30 mouse cellular contexts compared by ENCODE assay signal in the genomic region with DNA sequence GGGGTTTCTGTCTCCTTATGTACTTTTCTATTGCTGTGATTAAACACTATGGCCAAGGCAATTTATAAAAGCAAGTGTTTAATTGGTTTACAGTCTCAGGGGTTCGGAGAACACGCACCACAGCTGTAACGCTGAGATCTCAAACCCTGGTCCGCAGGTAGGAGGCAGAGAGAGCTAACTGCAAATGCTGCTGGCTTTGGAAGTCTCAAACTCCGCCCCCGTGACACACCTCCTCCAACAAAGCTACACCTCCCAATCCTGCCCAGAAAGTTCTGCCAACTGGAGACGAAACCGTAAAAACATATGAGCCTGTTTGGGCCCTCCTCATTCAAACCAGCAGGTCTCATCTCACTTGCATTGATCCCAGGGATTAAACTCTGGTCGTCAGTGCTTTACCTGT. TPM values are rescaled to one million over a fixed set of nuclear protein-coding genes. Genes with fewer than 3 reads are reported as not detected.
DNase-seq lines count a peak whose midpoint lies in the region; TF ChIP-seq lines count a peak whose summit lies in the region.
"Had no signal": no experiment of that assay in that cellular context is flagged by ENCODE, and none has a peak within 500 bp of the region (broad histone marks: within the 10 kb centered on the region; RNA-seq: fewer than 3 reads in every experiment).

No protein-coding gene starts in this region.

- peak; percentile 74 for TF ChIP-seq POLR2A in ES-Bruce4 (IDR thresholded peaks at IDR 0.05; ENCODE audit: insufficient read depth, low read length)

- in situ Hi-C loops in ES-E14 (cut with MboI; ENCODE audit: low sequenced_read_pairs in 2 of 2, unreplicated experiment in 2 of 2): loop anchor here in 1 of 2 experiments (25.0 kb wide), 1 partner anchor 200 kb away; no protein-coding TSS in a partner anchor

- TF ChIP-seq EP300 in ES-Bruce4 (IDR thresholded peaks at IDR 0.05; ENCODE audit: insufficient read depth, low read depth, low read length): 0 out of 2 replicates have a peak, but pooled peaks have one; percentile 25

- H3K4me1 ChIP-seq in E14TG2a.4 (replicated peaks; ENCODE audit: low read depth, low read length) (peaks cover 60% of the 10 kb centered on the region), ES-Bruce4 (ENCODE audit: control insufficient read depth, insufficient read depth, low read length) (no peaks in the 10 kb centered on the region), ES-E14 (ENCODE audit: control insufficient read depth in 2 of 2, insufficient read depth in 2 of 2, low read length in 2 of 2, poor library complexity in 1 of 2) (peaks cover 12% of the 10 kb centered on the region in 2 experiments)
- H3K4me1 ChIP-seq: embryonic facial prominence, embryonic 13.5 days; embryonic facial prominence, embryonic 15.5 days; forebrain, embryonic 10.5 days; forebrain, embryonic 12.5 days had no signal

- H3K9me3 ChIP-seq in E14TG2a.4 (ENCODE audit: low read length): peaks cover 14% of the 10 kb centered on the region
- 0 out of 2 replicates have a peak, but pooled peaks cover 3% of the 10 kb centered on the region for H3K9me3 ChIP-seq in ES-Bruce4 (replicated peaks; ENCODE audit: control insufficient read depth, insufficient read depth, low read length, poor library complexity, severe bottlenecking)
- 0 out of 2 replicates have a peak, but pooled peaks cover 3% of the 10 kb centered on the region for H3K9me3 ChIP-seq in ES-E14 (ENCODE audit: control insufficient read depth, insufficient read depth, low read depth, low read length)
- H3K9me3 ChIP-seq: embryonic facial prominence, embryonic 13.5 days; embryonic facial prominence, embryonic 15.5 days; forebrain, embryonic 10.5 days; forebrain, embryonic 12.5 days had no signal

- H3K4me3 ChIP-seq in E14TG2a.4 (replicated peaks; ENCODE audit: low read length) (peak overlapping the region; percentile 57), ES-Bruce4 (ENCODE audit: low read depth, low read length) (peak overlapping the region; percentile 50), ES-E14 (ENCODE audit: insufficient read depth in 1 of 2, low read depth in 1 of 2, low read length in 2 of 2, poor library complexity in 1 of 2, severe bottlenecking in 1 of 2) (peak overlapping the region; percentile 52 to 54)
- H3K4me3 ChIP-seq: embryonic facial prominence, embryonic 13.5 days; embryonic facial prominence, embryonic 15.5 days; erythroblast, embryonic 14.5 days; forebrain, embryonic 10.5 days; forebrain, embryonic 12.5 days had no signal

- H3K9ac ChIP-seq in ES-Bruce4 (ENCODE audit: low read depth, poor library complexity, severe bottlenecking) (peak overlapping the region; percentile 15; the same call in 1 of the 2 replicates), ES-E14 (ENCODE audit: insufficient read depth, low read depth, low read length, poor library complexity, severe bottlenecking) (peak overlapping the region; percentile 30; the same call in 1 of the 2 replicates)
- H3K9ac ChIP-seq: embryonic facial prominence, embryonic 13.5 days; embryonic facial prominence, embryonic 15.5 days; forebrain, embryonic 12.5 days had no signal

- no peaks in the 10 kb centered on the region for H3K36me3 ChIP-seq in E14TG2a.4 (ENCODE audit: insufficient read depth, low read length)
- no peaks in the 10 kb centered on the region for H3K36me3 ChIP-seq in ES-Bruce4 (ENCODE audit: control insufficient read depth, insufficient read depth, low read length, poor library complexity, severe bottlenecking)
- H3K36me3 ChIP-seq in ES-E14 (ENCODE audit: control insufficient read depth, insufficient read depth, low read length, poor library complexity, severe bottlenecking): no peaks in the 10 kb centered on the region
- H3K36me3 ChIP-seq: embryonic facial prominence, embryonic 13.5 days; embryonic facial prominence, embryonic 15.5 days; forebrain, embryonic 10.5 days; forebrain, embryonic 12.5 days had no signal

- H3K27me3 ChIP-seq in E14TG2a.4 (ENCODE audit: insufficient read depth, low read length) (no peaks in the 10 kb centered on the region), ES-Bruce4 (ENCODE audit: control insufficient read depth, insufficient read depth, low read length, poor library complexity, severe bottlenecking) (no peaks in the 10 kb centered on the region)
- H3K27me3 ChIP-seq: embryonic facial prominence, embryonic 13.5 days; embryonic facial prominence, embryonic 15.5 days; forebrain, embryonic 12.5 days had no signal

- no peak for DNase-seq in ES-E14 (ENCODE audit: low read depth, low spot score)
- peak; percentile 86 for DNase-seq in ZHBTc4 (ENCODE audit: low read depth, low spot score)
- no peak for DNase-seq in cerebellum, adult 18-20 months
- DNase-seq in retina, postnatal 1 day: no peak
- no peak for DNase-seq in layer of hippocampus, postnatal 25 days (ENCODE audit: extremely low spot score in 1 of 2, low spot score in 1 of 2)
- DNase-seq: adrenal gland, adult 2 months; adrenal gland, postnatal 10 days; adrenal gland, postnatal 25 days; cerebellum, adult 11 months; cerebellum, adult 2 months; cerebellum, adult 9-10 months; cerebellum, postnatal 14 days; cerebellum, postnatal 36 days; embryo, embryonic 11 days had no signal

- peak overlapping the region; percentile 24 for H3K27ac ChIP-seq in ES-Bruce4 (ENCODE audit: insufficient read depth, low read length)
- no peak overlapping the region; the same call in 1 of the 2 replicates for H3K27ac ChIP-seq in ES-E14 (ENCODE audit: insufficient read depth, low read depth, low read length, poor library complexity, severe bottlenecking)
- H3K27ac ChIP-seq: embryonic facial prominence, embryonic 13.5 days; embryonic facial prominence, embryonic 15.5 days; forebrain, embryonic 10.5 days; forebrain, embryonic 12.5 days had no signal

- TF ChIP-seq CTCF in E14TG2a.4 (conservative IDR thresholded peaks at IDR 0.05; ENCODE audit: low read length): no peak
- no peak for TF ChIP-seq CTCF in ES-Bruce4 (IDR thresholded peaks at IDR 0.05; ENCODE audit: low read depth, low read length)

TF ChIP-seq in ES-E14, 5 proteins besides CTCF, POLR2A, EP300 and RAD21:
- TF ChIP-seq CHD2 (IDR thresholded peaks at IDR 0.05; ENCODE audit: low read depth, low read length) (no peak), HCFC1 (IDR thresholded peaks at IDR 0.05; ENCODE audit: borderline replicate concordance, insufficient read depth, low read length) (no peak), MAFK (IDR thresholded peaks at IDR 0.05; ENCODE audit: insufficient read depth, low read depth, low read length) (no peak), ZNF384 (IDR thresholded peaks at IDR 0.05; ENCODE audit: low read depth, low read length) (no peak), ZC3H11A (IDR thresholded peaks at IDR 0.05; ENCODE audit: borderline replicate concordance, low read depth, low read length) (no peak)
TF ChIP-seq in ES-E14: peak in this region for 0.

RNA-seq across cellular contexts. Expression of a gene that starts 12.0 kb away (rescaled TPM):
- polyA plus RNA-seq in ES-Bruce4 (2011; ENCODE audit: insufficient read depth, insufficient read length, low read depth, missing spikeins): 3.7 and 4.4 TPM in 2 replicates
- total RNA-seq in ES-E14 (2012; rRNA removed): 0.22 TPM in 1 of 2 replicates, not detected in the other
- total RNA-seq in layer of hippocampus, postnatal 25 days (2021): not detected
- total RNA-seq: adrenal gland, adult 2 months; adrenal gland, postnatal 10 days; adrenal gland, postnatal 25 days; common myeloid progenitor, adult 5-6 weeks; MEL had no signal
- polyA plus RNA-seq: adrenal gland, adult 2 months; brain, embryonic 14.5 days; C2C12; cerebellum, adult 2 months; embryonic facial prominence, embryonic 11.5 days; embryonic facial prominence, embryonic 13.5 days; embryonic facial prominence, embryonic 15.5 days; erythroblast, embryonic 14.5 days; forebrain, embryonic 10.5 days; forebrain, embryonic 12.5 days; forebrain, embryonic 14.5 days; forebrain, embryonic 16.5 days; frontal cortex, adult 2 months had no signal

RNA-seq across cellular contexts. Expression of a gene that starts 47.8 kb away (rescaled TPM):
- 180 and 188 TPM in 2 replicates for polyA plus RNA-seq in ES-Bruce4 (2011; ENCODE audit: insufficient read depth, insufficient read length, low read depth, missing spikeins)
- 53.2 and 74.6 TPM in 2 replicates for total RNA-seq in ES-E14 (2012; rRNA removed)
- 10 to 100 TPM; 83.8 to 89.3 TPM for total RNA-seq in layer of hippocampus, postnatal 25 days (2021)

RNA-seq across cellular contexts. Expression of a gene that starts 54.9 kb away (rescaled TPM):
- not detected in 2 replicates for polyA plus RNA-seq in ES-Bruce4 (2011; ENCODE audit: insufficient read depth, insufficient read length, low read depth, missing spikeins)
- total RNA-seq in ES-E14 (2012; rRNA removed): not detected in 2 replicates
- total RNA-seq in layer of hippocampus, postnatal 25 days (2021): not detected
- total RNA-seq: adrenal gland, adult 2 months; adrenal gland, postnatal 10 days; adrenal gland, postnatal 25 days; adrenal gland, postnatal 4 days; common myeloid progenitor, adult 5-6 weeks; MEL had no signal
- polyA plus RNA-seq: adrenal gland, adult 2 months; brain, embryonic 14.5 days; C2C12; cerebellum, adult 2 months; embryonic facial prominence, embryonic 11.5 days; embryonic facial prominence, embryonic 13.5 days; embryonic facial prominence, embryonic 15.5 days; erythroblast, embryonic 14.5 days; forebrain, embryonic 10.5 days; forebrain, embryonic 12.5 days; forebrain, embryonic 14.5 days; forebrain, embryonic 16.5 days; frontal cortex, adult 2 months had no signal
